Mouse (Mus musculus) heart, postnatal 0 days (tissue): Measurements from ENCODE around the gene Shkbp1.

ENCODE experiments used
- CTCF ChIP-seq: IDR thresholded peaks from 2 replicates; pipeline ENCODE4 v1.5.1; 2016; ENCODE audit warnings: antibody characterized with exemption, control low read depth, low read depth
- EP300 ChIP-seq: IDR thresholded peaks from 2 replicates; pipeline ENCODE4 v1.6.1; 2016; ENCODE audit warnings: antibody characterized with exemption, low read depth

DNA sequence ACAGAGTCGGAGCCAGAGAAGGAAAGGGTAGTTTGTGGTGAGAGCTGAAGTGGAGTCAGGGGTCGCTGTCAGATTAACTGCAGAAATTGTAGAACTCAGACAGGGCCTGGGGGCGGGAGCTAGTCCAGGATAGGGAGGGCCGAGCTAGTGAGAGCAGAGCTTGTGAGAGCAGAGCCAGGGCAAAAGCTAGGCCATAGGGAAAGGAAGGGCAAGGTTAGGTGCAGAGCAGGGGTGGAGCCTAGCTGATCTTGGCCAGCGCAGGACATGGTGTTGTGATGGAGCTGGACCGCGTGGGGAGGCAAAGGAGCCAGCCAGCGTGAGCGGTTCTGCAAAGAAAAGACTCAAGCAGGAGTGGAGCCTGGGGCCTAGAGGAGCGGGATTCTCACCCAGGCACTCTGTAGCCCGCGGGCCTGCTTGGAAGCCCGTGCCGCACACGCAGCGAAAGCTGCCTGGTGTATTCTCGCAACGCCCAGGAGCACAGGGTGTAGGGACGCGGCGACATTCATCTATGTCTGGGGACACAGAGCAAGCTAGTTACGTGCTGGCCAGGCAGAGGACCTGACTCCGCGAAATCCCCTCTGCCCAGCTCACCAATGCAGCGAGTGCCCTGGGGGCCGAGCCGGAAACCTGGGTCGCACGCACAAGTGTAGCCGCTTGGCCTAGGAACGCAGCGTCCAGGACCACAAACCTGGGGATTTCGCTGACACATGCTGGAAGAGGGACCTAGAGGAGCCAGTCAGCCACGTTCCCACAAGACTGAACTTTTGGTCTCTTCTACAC is 29.5 kb downstream of the Shkbp1 start:
- TF ChIP-seq CTCF (no peak), EP300 (no peak)
